ENCODE assay signal across 20 mouse cellular contexts in the genomic region with DNA sequence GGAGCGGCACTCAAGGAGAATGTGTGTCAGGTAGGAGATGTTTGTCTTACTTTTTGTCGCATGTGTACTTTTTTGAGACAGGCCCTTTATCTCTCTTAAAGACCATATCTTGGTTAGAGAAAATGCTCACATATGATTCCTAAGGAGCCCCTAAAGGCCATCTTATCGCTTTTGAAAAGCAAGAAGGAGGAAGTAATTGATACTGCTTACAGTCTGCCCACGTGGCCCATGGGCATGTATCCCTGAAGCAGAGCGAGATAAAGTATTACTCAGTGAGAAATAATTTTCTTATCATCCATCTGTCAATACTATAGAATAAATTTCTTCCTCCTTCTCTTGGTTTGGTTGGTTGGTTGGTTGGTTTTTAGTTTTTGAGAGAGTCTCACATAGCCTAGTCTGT. TPM values are rescaled to one million over a fixed set of nuclear protein-coding genes. Genes with fewer than 3 reads are reported as not detected.
DNase-seq lines count a peak whose midpoint lies in the region; ATAC-seq and TF ChIP-seq lines count a peak whose summit lies in the region.
"Had no signal": no experiment of that assay in that cellular context is flagged by ENCODE, and none has a peak within 500 bp of the region (broad histone marks: within the 10 kb centered on the region; RNA-seq: fewer than 3 reads in every experiment).

No protein-coding gene starts in this region.

- WGBS in intestine, postnatal 0 days: 72% methylated on average over 5 of the region's 5 CpGs
- 80% methylated on average over 5 of the region's 5 CpGs for WGBS in intestine, embryonic 16.5 days
- WGBS in hindbrain, postnatal 0 days: 91% methylated on average over 5 of the region's 5 CpGs
- WGBS in forebrain, embryonic 13.5 days: 94% methylated on average over 5 of the region's 5 CpGs

- no peak overlapping the region for H3K4me2 ChIP-seq in intestine, postnatal 0 days (replicated peaks; ENCODE audit: low read depth)
- no peak overlapping the region for H3K4me2 ChIP-seq in intestine, embryonic 16.5 days (ENCODE audit: low read depth, low read length)
- no peak overlapping the region for H3K4me2 ChIP-seq in hindbrain, postnatal 0 days (ENCODE audit: low read depth, low read length)
- H3K4me2 ChIP-seq in forebrain, embryonic 13.5 days: no peak overlapping the region
- H3K4me2 ChIP-seq: embryonic facial prominence, embryonic 12.5 days had no signal

- no peak for TF ChIP-seq CTCF in intestine, postnatal 0 days (IDR thresholded peaks at IDR 0.05; ENCODE audit: low read depth)
- no peak for TF ChIP-seq CTCF in hindbrain, postnatal 0 days (IDR thresholded peaks at IDR 0.05; ENCODE audit: low read depth)

- no peaks in the 10 kb centered on the region for H3K27me3 ChIP-seq in intestine, postnatal 0 days (replicated peaks; ENCODE audit: control insufficient read depth, insufficient read depth, low read length)
- H3K27me3 ChIP-seq in intestine, embryonic 16.5 days (replicated peaks; ENCODE audit: control insufficient read depth, insufficient read depth, low read length): no peaks in the 10 kb centered on the region
- H3K27me3 ChIP-seq in hindbrain, postnatal 0 days (ENCODE audit: insufficient read depth, low read length): no peaks in the 10 kb centered on the region
- no peaks in the 10 kb centered on the region for H3K27me3 ChIP-seq in forebrain, embryonic 13.5 days
- H3K27me3 ChIP-seq: CH12.LX; embryonic facial prominence, embryonic 12.5 days had no signal

- no peaks in the 10 kb centered on the region for H3K4me1 ChIP-seq in intestine, postnatal 0 days (replicated peaks; ENCODE audit: control insufficient read depth, insufficient read depth, low read length)
- H3K4me1 ChIP-seq in intestine, embryonic 16.5 days (ENCODE audit: control insufficient read depth, insufficient read depth, low read length): no peaks in the 10 kb centered on the region
- no peaks in the 10 kb centered on the region for H3K4me1 ChIP-seq in hindbrain, postnatal 0 days (ENCODE audit: insufficient read depth, low read length)
- H3K4me1 ChIP-seq in forebrain, embryonic 13.5 days: no peaks in the 10 kb centered on the region
- H3K4me1 ChIP-seq: embryonic facial prominence, embryonic 12.5 days had no signal

- H3K9me3 ChIP-seq in intestine, postnatal 0 days (ENCODE audit: control insufficient read depth): no peaks in the 10 kb centered on the region
- no peaks in the 10 kb centered on the region for H3K9me3 ChIP-seq in intestine, embryonic 16.5 days (ENCODE audit: control insufficient read depth, low read length)
- H3K9me3 ChIP-seq in hindbrain, postnatal 0 days (ENCODE audit: low read length): no peaks in the 10 kb centered on the region
- no peaks in the 10 kb centered on the region for H3K9me3 ChIP-seq in forebrain, embryonic 13.5 days (replicated peaks)
- H3K9me3 ChIP-seq: embryonic facial prominence, embryonic 12.5 days had no signal

- peak; percentile 17 for DNase-seq in MEL-GATA-1-ER (ENCODE audit: extremely low read depth, low read depth)
- DNase-seq in hindbrain, postnatal 0 days (ENCODE audit: low spot score): no peak
- DNase-seq: adrenal gland, adult 2 months; adrenal gland, postnatal 10 days; adrenal gland, postnatal 25 days; B cell, adult 2 months; cerebellum, adult 11 months; cerebellum, adult 18-20 months; cerebellum, adult 8-10 months; cerebellum, adult 9-11 months; cerebellum, postnatal 14 days; cerebellum, postnatal 36 days had no signal

- peak overlapping the region; percentile 1; the same call in 1 of the 2 replicates for H3K27ac ChIP-seq in intestine, postnatal 0 days (ENCODE audit: low read depth, low read length)
- H3K27ac ChIP-seq in intestine, embryonic 16.5 days (ENCODE audit: low read length): no peak overlapping the region
- no peak overlapping the region for H3K27ac ChIP-seq in hindbrain, postnatal 0 days
- H3K27ac ChIP-seq in forebrain, embryonic 13.5 days: no peak overlapping the region
- H3K27ac ChIP-seq: embryonic facial prominence, embryonic 12.5 days had no signal

- no peak overlapping the region for H3K9ac ChIP-seq in intestine, postnatal 0 days (ENCODE audit: low read depth, low read length)
- no peak overlapping the region for H3K9ac ChIP-seq in intestine, embryonic 16.5 days (ENCODE audit: low read depth, low read length)
- no peak overlapping the region for H3K9ac ChIP-seq in hindbrain, postnatal 0 days (replicated peaks; ENCODE audit: low read length)
- no peak overlapping the region for H3K9ac ChIP-seq in forebrain, embryonic 13.5 days
- H3K9ac ChIP-seq: embryonic facial prominence, embryonic 12.5 days had no signal

- H3K4me3 ChIP-seq in intestine, postnatal 0 days (ENCODE audit: low read depth, low read length): no peak overlapping the region
- H3K4me3 ChIP-seq in intestine, embryonic 16.5 days (ENCODE audit: low read length): no peak overlapping the region
- no peak overlapping the region for H3K4me3 ChIP-seq in hindbrain, postnatal 0 days (ENCODE audit: low read length)
- no peak overlapping the region for H3K4me3 ChIP-seq in forebrain, embryonic 13.5 days
- H3K4me3 ChIP-seq: embryonic facial prominence, embryonic 12.5 days had no signal

- ATAC-seq in intestine, postnatal 0 days: no peak
- no peak for ATAC-seq in intestine, embryonic 16.5 days
- no peak for ATAC-seq in hindbrain, postnatal 0 days
- no peak for ATAC-seq in forebrain, embryonic 13.5 days
- ATAC-seq: CD4-positive, CD25-positive, alpha-beta regulatory T cell, adult 4 months; forebrain, embryonic 14.5 days; forebrain, embryonic 16.5 days had no signal

- peaks cover 44% of the 10 kb centered on the region for H3K36me3 ChIP-seq in intestine, postnatal 0 days (ENCODE audit: control insufficient read depth, insufficient read depth)
- peaks cover 6% of the 10 kb centered on the region; the same call in 1 of the 2 replicates for H3K36me3 ChIP-seq in intestine, embryonic 16.5 days (ENCODE audit: control insufficient read depth, insufficient read depth, low read length)
- peaks cover 30% of the 10 kb centered on the region for H3K36me3 ChIP-seq in hindbrain, postnatal 0 days (ENCODE audit: insufficient read depth, low read length)
- peaks cover 57% of the 10 kb centered on the region for H3K36me3 ChIP-seq in forebrain, embryonic 13.5 days (ENCODE audit: poor library complexity, severe bottlenecking)

RNA-seq across cellular contexts. Expression of a gene that starts 42.7 kb away (rescaled TPM):
- 540 and 567 TPM in 2 replicates for polyA plus RNA-seq in intestine, postnatal 0 days (2015; fragmentation: Nextera tagmentation; extraction: Ambion mirVana)
- 664 and 676 TPM in 2 replicates for polyA plus RNA-seq in intestine, embryonic 16.5 days (2015; fragmentation: Nextera tagmentation; extraction: Ambion mirVana)
- 197 and 213 TPM in 2 replicates for total RNA-seq in hindbrain, postnatal 0 days (2014; rRNA removed)
- polyA plus RNA-seq in hindbrain, postnatal 0 days (2015; fragmentation: Nextera tagmentation; extraction: Ambion mirVana): 309 and 327 TPM in 2 replicates
- 309 and 331 TPM in 2 replicates for polyA plus RNA-seq in forebrain, embryonic 13.5 days (2015; fragmentation: Nextera tagmentation; extraction: Ambion mirVana)

RNA-seq across cellular contexts. Expression of a gene that starts 44.1 kb away (rescaled TPM):
- 142 and 156 TPM in 2 replicates for polyA plus RNA-seq in intestine, postnatal 0 days (2015; fragmentation: Nextera tagmentation; extraction: Ambion mirVana)
- polyA plus RNA-seq in intestine, embryonic 16.5 days (2015; fragmentation: Nextera tagmentation; extraction: Ambion mirVana): 91.7 and 106 TPM in 2 replicates
- total RNA-seq in hindbrain, postnatal 0 days (2014; rRNA removed): 65.3 and 78.8 TPM in 2 replicates
- polyA plus RNA-seq in hindbrain, postnatal 0 days (2015; fragmentation: Nextera tagmentation; extraction: Ambion mirVana): 84.7 and 89.4 TPM in 2 replicates
- polyA plus RNA-seq in forebrain, embryonic 13.5 days (2015; fragmentation: Nextera tagmentation; extraction: Ambion mirVana): 102 and 105 TPM in 2 replicates

RNA-seq across cellular contexts. Expression of a gene that starts 52.0 kb away (rescaled TPM):
- 7.8 and 8.5 TPM in 2 replicates for polyA plus RNA-seq in intestine, postnatal 0 days (2015; fragmentation: Nextera tagmentation; extraction: Ambion mirVana)
- polyA plus RNA-seq in intestine, embryonic 16.5 days (2015; fragmentation: Nextera tagmentation; extraction: Ambion mirVana): 20.8 and 24.9 TPM in 2 replicates
- total RNA-seq in hindbrain, postnatal 0 days (2014; rRNA removed): 16.3 and 16.8 TPM in 2 replicates
- 11.2 and 11.7 TPM in 2 replicates for polyA plus RNA-seq in hindbrain, postnatal 0 days (2015; fragmentation: Nextera tagmentation; extraction: Ambion mirVana)
- polyA plus RNA-seq in forebrain, embryonic 13.5 days (2015; fragmentation: Nextera tagmentation; extraction: Ambion mirVana): 42.8 and 44.6 TPM in 2 replicates
